Mouse (Mus musculus) fibroblast of lung, adult 2 months (primary cell): ENCODE measurements around the gene Ncbp3.
"Not testable (repeated sequence)": the region's sequence is repeated elsewhere in the genome, so short reads cannot be mapped to it uniquely, and the experiment has no call there.

Experiments
- DNase-seq: peaks from one replicate; pipeline ENCODE4 v3.0.0-alpha.2; 2011; ENCODE audit warnings: low read depth

The Ncbp3 gene

GRCm38 (mm10) chr11:73087700-73088480 is 40.3 kb downstream of the Ncbp3 start:
- no peak for DNase-seq

DNA sequence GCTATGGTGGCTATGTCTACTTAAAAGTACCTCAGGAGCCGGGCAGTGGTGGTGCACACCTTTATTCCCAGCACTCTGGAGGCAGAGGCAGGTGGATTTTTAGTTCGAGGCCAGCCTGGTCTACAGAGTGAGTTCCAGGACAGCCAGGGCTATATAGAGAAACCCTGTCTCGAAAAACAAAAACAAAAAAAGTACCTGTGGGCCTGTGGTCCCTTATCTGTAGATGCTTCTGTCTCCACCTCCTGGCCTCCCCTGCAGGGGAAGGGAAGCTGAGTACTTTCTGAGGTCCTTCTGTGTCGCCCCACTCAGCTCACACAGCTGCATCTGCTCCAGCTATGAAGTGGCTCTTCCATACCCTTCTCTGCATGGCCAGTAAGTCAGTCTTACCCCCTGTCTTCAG is 42.7 kb downstream of the Ncbp3 start, which contains the start of gene Itgae:
Gene Itgae, plus strand, starts transcription at position 301 of the 400 bp plus-strand sequence.
- DNase-seq, result no peak

DNA sequence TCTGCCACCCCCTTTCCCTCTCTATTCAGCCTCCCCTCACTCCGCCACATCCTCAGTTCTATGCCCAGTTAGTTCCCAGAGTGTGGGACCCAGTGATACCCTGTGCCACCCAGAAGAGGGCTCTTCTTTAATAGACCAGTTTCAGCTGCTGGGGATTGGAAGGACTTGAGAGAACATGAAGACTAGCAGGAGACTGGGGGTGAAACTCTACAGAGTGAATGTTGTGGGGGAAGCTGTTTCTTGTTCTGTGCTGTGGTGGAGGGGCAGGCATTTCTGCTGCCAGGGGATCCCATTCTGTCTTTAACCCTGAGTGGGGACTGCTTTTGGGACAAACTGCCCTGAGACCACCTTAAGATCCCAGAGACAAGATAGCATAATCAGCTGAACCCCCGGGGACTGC is 43.2 kb downstream of the Ncbp3 start:
- DNase-seq, result no peak

GRCm38 (mm10) chr11:73092057-73092456 is 44.5 kb downstream of the Ncbp3 start:
- no peak for DNase-seq

- no peak for DNase-seq
Measured at GRCm38 (mm10) chr11:73092877-73093276, 45.3 kb downstream of the Ncbp3 start.

DNA sequence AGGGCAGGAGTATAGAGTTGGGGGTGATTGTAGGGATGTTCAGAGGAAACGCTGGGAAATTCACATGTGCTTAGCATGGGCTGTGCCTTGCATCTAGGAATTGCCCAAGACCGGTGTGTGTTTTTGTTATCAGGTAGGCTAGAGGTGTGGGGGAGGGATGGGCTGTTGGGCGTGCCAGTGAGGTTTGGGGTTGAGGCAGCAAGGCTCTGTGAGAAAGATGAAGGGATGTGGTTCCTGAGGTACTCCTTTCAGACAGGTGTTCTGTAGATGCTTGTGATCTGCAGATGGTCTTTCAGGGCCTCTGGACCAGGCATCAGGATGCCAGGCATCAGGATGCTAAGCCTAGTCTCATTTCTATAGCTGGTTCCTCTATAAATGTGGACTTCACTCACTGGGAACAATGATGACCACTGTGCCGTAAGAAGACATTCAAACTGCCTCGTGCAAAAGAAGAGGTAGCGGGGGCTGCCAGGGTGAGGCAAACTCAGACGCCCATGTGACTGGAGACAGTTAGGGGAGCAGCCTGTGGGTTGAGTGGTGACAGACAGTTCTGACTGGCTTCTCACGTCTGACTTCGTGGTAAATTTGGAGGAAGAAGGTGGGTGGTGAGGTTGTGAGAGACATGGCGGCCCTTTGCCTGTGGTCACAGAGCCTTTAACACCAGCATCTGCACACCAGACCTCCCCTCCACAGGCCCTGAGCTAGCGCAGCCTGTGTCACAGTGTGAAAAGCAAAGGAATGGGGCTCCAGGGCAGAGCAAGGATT is 46.8 kb downstream of the Ncbp3 start:
- no peak for DNase-seq

DNA sequence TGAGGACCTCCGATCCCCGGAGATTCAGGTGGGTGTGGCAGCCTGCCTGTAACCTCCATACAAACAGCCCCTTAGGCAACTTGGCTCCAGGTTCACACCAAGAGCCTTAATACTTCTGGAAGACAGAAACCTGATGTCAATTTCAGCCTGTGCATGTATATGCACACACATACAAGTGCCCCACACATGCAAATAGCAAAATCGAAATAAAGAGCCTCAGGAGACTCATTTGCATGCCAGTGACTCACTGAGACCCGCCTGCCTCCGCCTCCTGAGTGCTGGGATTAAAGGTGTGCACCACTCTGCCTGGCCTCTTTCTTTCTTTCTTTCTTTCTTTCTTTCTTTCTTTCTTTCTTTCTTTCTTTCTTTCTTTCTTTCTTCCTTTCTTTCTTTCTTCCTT is 51.3 kb downstream of the Ncbp3 start:
- DNase-seq, result no peak

- DNase-seq, result no peak
Measured at GRCm38 (mm10) chr11:73099976-73100750, 52.6 kb downstream of the Ncbp3 start.

GRCm38 (mm10) chr11:73101308-73101707 is 53.7 kb downstream of the Ncbp3 start:
- no peak for DNase-seq

GRCm38 (mm10) chr11:73105246-73105645 is 57.7 kb downstream of the Ncbp3 start:
- no peak for DNase-seq

DNA sequence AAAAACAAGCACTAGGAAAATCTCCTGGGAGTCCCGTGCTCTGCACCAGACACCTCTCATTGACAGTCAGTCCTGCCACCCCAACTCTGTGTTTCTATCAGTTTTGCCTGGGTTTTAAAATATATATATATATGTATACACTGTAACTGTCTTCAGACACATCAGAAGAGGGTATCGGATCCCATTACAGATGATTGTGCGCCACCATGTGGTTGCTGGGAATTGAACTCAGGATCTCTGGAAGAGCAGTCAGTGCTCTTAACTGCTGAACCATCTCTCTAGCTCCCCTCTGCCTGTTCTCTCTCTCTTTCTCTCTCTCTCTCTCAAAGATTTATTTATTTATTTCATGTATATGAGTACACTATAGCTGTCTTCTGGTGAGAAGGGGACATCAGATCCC is 59.8 kb downstream of the Ncbp3 start:
- not testable (repeated sequence) for DNase-seq

DNA sequence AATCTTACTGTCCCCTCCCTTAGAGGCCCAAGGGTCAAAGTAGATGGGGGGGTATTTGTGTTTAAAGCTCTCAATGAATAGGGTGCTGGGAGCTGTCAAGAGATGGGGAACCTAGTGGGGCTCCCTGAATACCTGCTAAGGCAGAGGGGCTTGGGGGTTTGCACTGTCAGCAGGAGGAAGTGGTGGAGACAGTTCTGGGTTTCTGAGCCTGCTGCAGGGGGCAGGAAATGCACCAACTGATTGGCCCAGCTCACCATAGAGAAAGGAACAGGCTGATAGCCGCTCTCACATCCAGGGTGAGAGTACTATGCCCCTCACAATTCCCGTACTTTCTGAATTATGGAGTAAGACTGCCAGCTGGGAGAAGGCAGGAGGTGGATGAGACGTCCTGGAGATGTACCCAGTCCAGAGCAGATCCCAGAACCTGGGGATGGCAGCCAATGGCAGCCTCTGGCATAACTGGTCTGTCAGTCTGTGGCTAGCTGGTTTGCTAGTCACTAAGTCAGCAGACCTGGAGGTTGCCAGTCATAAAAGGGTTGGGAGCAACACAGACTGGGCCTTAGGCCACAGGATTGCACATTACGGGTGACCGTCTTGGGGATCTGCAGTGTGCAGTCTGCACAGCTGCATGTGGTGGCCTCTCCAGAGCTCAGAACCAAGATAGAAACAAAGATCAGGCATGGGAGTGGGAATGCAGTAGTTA is 60.8 kb downstream of the Ncbp3 start:
- no peak for DNase-seq

DNA sequence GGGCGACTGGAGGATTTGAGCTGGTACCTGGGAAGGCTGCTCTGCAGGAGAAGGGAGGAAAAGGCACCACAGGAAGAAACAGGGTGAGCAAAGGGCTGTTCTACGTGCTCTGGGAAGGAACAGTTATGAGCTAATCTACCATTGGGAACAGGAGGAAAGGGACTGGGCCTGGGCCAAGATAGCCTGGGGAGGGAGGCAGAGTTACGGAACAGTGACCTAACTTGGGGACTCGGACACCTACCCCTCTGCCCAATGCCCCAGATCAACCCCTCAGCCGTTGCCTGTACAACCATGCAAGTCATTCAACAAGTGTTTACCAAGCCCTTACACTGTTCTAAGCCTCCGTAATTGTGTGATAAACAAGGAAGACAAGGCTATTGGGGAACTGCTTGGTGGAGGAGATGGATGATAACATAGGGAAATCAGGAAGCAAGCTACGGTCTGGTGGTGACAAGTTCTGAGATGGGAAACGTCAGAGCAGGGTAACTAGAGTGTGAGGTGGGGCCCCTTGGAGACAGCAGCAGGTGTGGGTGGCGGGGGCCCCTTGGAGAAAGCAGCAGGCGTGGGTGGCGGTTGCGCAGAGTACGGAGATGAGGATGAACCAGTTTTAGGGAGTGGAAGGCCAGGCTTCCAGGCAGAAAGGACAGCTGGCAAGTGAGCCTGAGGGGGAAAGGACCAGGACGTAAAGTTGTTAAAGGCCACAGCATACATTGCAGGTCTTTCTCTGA is 61.5 kb downstream of the Ncbp3 start:
- DNase-seq, result no peak

DNA sequence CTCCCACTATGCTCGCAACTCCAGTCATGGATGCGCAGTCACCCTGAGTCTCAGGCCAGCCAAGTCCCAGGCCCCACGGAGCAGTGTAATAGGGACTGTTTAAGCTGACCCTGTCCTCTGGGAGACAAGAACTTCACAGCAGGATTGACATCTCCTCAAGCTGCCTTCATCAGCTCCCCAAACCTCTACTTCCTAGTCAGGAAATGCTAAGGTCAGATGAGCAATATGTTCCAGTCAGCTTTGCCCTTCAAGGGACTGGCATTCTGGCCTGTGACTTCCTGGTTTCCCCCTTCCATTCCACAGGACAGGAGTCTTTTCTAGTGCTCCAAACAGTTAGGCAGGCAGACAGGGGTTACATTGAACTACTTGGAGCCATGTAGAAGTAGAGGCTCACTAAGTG is 62.4 kb downstream of the Ncbp3 start:
- no peak for DNase-seq

DNA sequence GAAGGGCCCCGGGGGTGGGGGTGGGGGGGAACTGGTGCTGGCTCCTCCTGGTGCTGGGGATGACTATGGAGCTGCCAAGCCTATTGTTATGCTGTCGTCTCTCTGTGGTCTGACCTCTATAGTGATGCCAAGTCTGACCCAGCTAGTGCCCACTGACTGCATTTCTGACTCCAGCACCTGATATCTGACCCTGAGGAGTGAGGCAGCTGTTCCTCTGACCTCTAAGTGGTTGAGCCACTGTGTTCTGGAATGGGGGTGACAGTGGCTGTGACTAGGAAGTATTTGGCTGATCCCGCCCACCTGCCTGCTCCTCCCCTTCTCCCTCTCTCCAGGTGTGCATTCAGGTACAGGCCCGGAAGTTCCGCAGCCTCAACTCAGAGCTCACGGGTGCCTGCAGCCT is 63.8 kb downstream of the Ncbp3 start:
- DNase-seq, result no peak

- no peak for DNase-seq
Measured at GRCm38 (mm10) chr11:73126495-73126894, 78.9 kb downstream of the Ncbp3 start.

- DNase-seq, result no peak
Measured at GRCm38 (mm10) chr11:73131020-73131419, 83.4 kb downstream of the Ncbp3 start.

DNA sequence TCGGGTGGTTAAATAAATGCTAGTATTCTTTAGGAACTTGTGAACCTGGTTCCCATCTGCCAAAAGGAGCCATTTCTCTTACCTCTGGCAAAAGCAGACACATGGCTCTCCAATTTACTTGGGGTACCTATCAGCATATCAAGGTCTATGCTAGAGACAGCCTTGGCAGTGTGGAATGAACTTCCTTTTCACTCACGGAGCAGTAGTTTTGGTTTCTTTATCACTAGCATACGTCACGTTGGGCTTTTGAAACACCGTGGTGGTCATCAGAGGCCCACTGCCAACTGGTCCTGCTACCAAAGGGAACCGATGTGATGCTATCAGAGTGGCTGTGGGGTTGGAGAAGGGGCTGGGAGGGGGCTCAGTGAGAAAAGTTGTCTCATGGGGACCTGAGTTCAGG is 85.4 kb downstream of the Ncbp3 start:
- DNase-seq, result no peak

DNA sequence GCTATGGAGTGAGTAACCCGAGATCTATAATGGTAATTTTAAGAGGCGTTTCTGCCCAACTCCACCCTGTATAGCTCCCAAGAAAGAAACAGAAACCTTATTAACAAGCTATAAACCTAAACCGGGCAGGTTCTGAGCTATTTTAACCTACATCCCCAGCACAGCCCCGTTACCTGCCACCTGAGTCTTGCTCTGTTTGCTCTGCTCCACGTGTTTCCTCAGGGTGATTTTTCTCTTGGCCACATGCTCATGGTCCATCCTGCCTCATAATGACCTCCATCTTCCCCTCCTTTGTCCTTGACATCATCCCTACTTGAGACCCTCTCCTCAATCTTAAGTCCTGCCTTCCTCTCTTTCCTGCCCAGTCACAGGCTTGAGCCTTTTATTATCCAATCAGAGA is 86.6 kb downstream of the Ncbp3 start:
- DNase-seq, result no peak

DNA sequence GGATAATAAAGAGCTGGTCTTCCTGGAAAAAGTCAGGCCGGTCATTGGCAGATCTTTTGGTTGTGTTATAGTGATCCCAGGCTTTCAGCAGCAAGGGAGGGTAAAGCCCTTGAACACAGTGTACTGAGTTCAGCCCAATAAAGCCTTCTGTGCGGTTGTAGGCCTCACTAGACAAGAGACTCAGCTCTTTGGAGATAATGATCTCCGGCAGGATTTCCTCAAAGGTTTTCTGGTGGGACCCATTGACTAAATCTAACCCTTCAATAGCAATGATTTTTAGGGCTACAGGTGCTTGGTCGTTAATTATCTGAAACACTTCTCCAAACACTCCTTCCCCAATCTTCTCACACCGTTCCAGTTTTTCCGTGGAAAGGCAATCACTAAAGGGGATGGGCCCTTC is 89.0 kb downstream of the Ncbp3 start:
- no peak for DNase-seq

- DNase-seq, result no peak
Measured at GRCm38 (mm10) chr11:73137116-73137515, 89.5 kb downstream of the Ncbp3 start.
